Mouse (Mus musculus) lung, postnatal 0 days (tissue): ENCODE data around the gene Paqr9. TPM values are rescaled to one million over a fixed set of nuclear protein-coding genes. Genes with fewer than 3 reads are reported as not detected.

Source experiments
- ATAC-seq: fragments of 200-750 bp; cut with Nextera tagmentation; 2 replicates; pipeline ENCODE4 v1.8.0; 2017; ENCODE audit warnings: moderate library complexity
- DNase-seq: peaks from one replicate; pipeline ENCODE4 v3.0.0-alpha.2; 2016; ENCODE audit warnings: low spot score
- H3K27ac ChIP-seq: fragments of 300-500 bp; sonication (generic); 2 replicates; pipeline ENCODE4 v1.5.1; 2014; ENCODE audit warnings: antibody characterized with exemption, mild to moderate bottlenecking, low read length, mixed read lengths
- H3K27me3 ChIP-seq: fragments of 300-500 bp; sonication (generic); replicated peaks from 2 replicates; pipeline ENCODE4 v1.6.1; 2014; ENCODE audit warnings: low read length, mixed read lengths; ENCODE audit not compliant: insufficient read depth
- H3K36me3 ChIP-seq: fragments of 300-500 bp; sonication (generic); 2 replicates; pipeline ENCODE4 v1.6.1; 2014; ENCODE audit warnings: low read length, mixed read lengths; ENCODE audit not compliant: insufficient read depth
- H3K4me1 ChIP-seq: fragments of 300-500 bp; sonication (generic); 2 replicates; pipeline ENCODE4 v1.6.1; 2014; ENCODE audit warnings: antibody characterized with exemption, low read depth, low read length, mixed read lengths; ENCODE audit not compliant: insufficient read depth
- H3K4me2 ChIP-seq: fragments of 300-500 bp; sonication (generic); replicated peaks from 2 replicates; pipeline ENCODE4 v1.6.1; 2014; ENCODE audit warnings: low read depth, mild to moderate bottlenecking, low read length, moderate library complexity, mixed read lengths
- H3K4me3 ChIP-seq: fragments of 300-500 bp; sonication (generic); 2 replicates; pipeline ENCODE4 v1.5.1; 2014; ENCODE audit warnings: low read depth, low read length
- H3K9ac ChIP-seq: fragments of 300-500 bp; sonication (generic); replicated peaks from 2 replicates; pipeline ENCODE4 v1.6.1; 2014; ENCODE audit warnings: low read depth, mild to moderate bottlenecking
- H3K9me3 ChIP-seq: fragments of 300-500 bp; sonication (generic); 2 replicates; pipeline ENCODE4 v1.6.1; 2016; ENCODE audit warnings: low read length, mixed read lengths
- CTCF ChIP-seq: IDR thresholded peaks from 2 replicates; pipeline ENCODE4 v1.5.1; 2016; ENCODE audit warnings: antibody characterized with exemption, mild to moderate bottlenecking
- EP300 ChIP-seq: IDR thresholded peaks from 2 replicates; pipeline ENCODE4 v1.6.1; 2016; ENCODE audit warnings: antibody characterized with exemption, mild to moderate bottlenecking, control low read depth
- WGBS: fragments of 180-500 bp; shearing (Covaris S2); extraction: QIAGEN DNeasy Blood & Tissue Kit; methylation state at CpG from one replicate; pipeline ENCODE4 v1.1.7; 2014; 5-methylcytosine and 5-hydroxymethylcytosine counted together
- polyA plus RNA-seq: library from polyadenylated mRNA; unstranded; fragments of >200 nt; fragmentation: Nextera tagmentation; extraction: Ambion mirVana; gene quantifications from 2 replicates; pipeline ENCODE4 v1.2.1, GENCODE M21; 2015

Gene Paqr9
- polyA plus RNA-seq, 1 experiment from 2014 or later: 0.16 TPM

GRCm38 (mm10) chr9:95520563-95520962 lies 38.9 kb upstream of the Paqr9 start:
- H3K4me1 ChIP-seq: no peaks in the 10 kb centered on the region
- H3K27me3 ChIP-seq: no peaks in the 10 kb centered on the region
- DNase-seq: no peak
- WGBS: 53% methylated on average over 5 of the region's 5 CpGs
- H3K4me3 ChIP-seq: no peak overlapping the region
- H3K36me3 ChIP-seq: no peaks in the 10 kb centered on the region
- no peaks in the 10 kb centered on the region for H3K9me3 ChIP-seq
- TF ChIP-seq CTCF (no peak), EP300 (no peak)
- no peak overlapping the region for H3K27ac ChIP-seq
- H3K4me2 ChIP-seq: no peak overlapping the region
- H3K9ac ChIP-seq: no peak overlapping the region
- no peak for ATAC-seq

GRCm38 (mm10) chr9:95521031-95521430 lies 38.4 kb upstream of the Paqr9 start:
- no peak overlapping the region for H3K4me2 ChIP-seq
- ATAC-seq (no peak), DNase-seq (no peak)
- 75% methylated on average over 8 of the region's 8 CpGs for WGBS
- H3K27me3 ChIP-seq: no peaks in the 10 kb centered on the region
- no peak overlapping the region for H3K9ac ChIP-seq
- H3K9me3 ChIP-seq: no peaks in the 10 kb centered on the region
- no peak overlapping the region for H3K27ac ChIP-seq
- H3K36me3 ChIP-seq: no peaks in the 10 kb centered on the region
- H3K4me1 ChIP-seq: no peaks in the 10 kb centered on the region
- TF ChIP-seq CTCF: no peak
- TF ChIP-seq EP300: no peak
- H3K4me3 ChIP-seq: no peak overlapping the region

GRCm38 (mm10) chr9:95521566-95521965 lies 37.9 kb upstream of the Paqr9 start:
- no peak overlapping the region for H3K4me3 ChIP-seq
- WGBS: 36% methylated on average over 10 of the region's 10 CpGs
- DNase-seq (no peak), ATAC-seq (no peak)
- H3K4me1 ChIP-seq: no peaks in the 10 kb centered on the region
- no peak overlapping the region for H3K27ac ChIP-seq
- no peaks in the 10 kb centered on the region for H3K9me3 ChIP-seq
- no peaks in the 10 kb centered on the region for H3K27me3 ChIP-seq
- no peak overlapping the region for H3K4me2 ChIP-seq
- TF ChIP-seq CTCF (no peak), EP300 (no peak)
- H3K36me3 ChIP-seq: no peaks in the 10 kb centered on the region
- no peak overlapping the region for H3K9ac ChIP-seq

- TF ChIP-seq CTCF: no peak
- no peak for TF ChIP-seq EP300
- H3K4me3 ChIP-seq: no peak overlapping the region
- H3K27me3 ChIP-seq: no peaks in the 10 kb centered on the region
- H3K27ac ChIP-seq: no peak overlapping the region
- H3K9ac ChIP-seq: no peak overlapping the region
- no peaks in the 10 kb centered on the region for H3K4me1 ChIP-seq
- WGBS: 78% methylated on average over 2 of the region's 2 CpGs
- ATAC-seq (no peak), DNase-seq (no peak)
- no peak overlapping the region for H3K4me2 ChIP-seq
- H3K9me3 ChIP-seq: no peaks in the 10 kb centered on the region
- H3K36me3 ChIP-seq: no peaks in the 10 kb centered on the region
Measured at GRCm38 (mm10) chr9:95522561-95522960, 36.9 kb upstream of the Paqr9 start.

- Histone ChIP-seq H3K9ac (no peak overlapping the region), H3K27ac (no peak overlapping the region), H3K27me3 (no peaks in the 10 kb centered on the region), H3K4me2 (no peak overlapping the region), H3K36me3 (no peaks in the 10 kb centered on the region), H3K4me1 (no peaks in the 10 kb centered on the region), H3K9me3 (no peaks in the 10 kb centered on the region), H3K4me3 (no peak overlapping the region)
- DNase-seq (no peak), ATAC-seq (no peak)
- TF ChIP-seq EP300: no peak
- no peak for TF ChIP-seq CTCF
- WGBS: 77% methylated on average over 6 of the region's 6 CpGs
Measured at GRCm38 (mm10) chr9:95525376-95525775, 34.1 kb upstream of the Paqr9 start.

GRCm38 (mm10) chr9:95525961-95526360 lies 33.5 kb upstream of the Paqr9 start:
- 24% methylated on average over 2 of the region's 2 CpGs for WGBS
- Histone ChIP-seq H3K4me1 (no peaks in the 10 kb centered on the region), H3K27ac (no peak overlapping the region), H3K4me2 (no peak overlapping the region), H3K36me3 (no peaks in the 10 kb centered on the region), H3K4me3 (no peak overlapping the region), H3K27me3 (no peaks in the 10 kb centered on the region), H3K9ac (no peak overlapping the region), H3K9me3 (no peaks in the 10 kb centered on the region)
- TF ChIP-seq EP300: no peak
- peak; percentile 58 for TF ChIP-seq CTCF
- ATAC-seq: no peak
- peak; percentile 46 for DNase-seq

GRCm38 (mm10) chr9:95527676-95528075 lies 31.8 kb upstream of the Paqr9 start:
- no peak for TF ChIP-seq EP300
- TF ChIP-seq CTCF: no peak
- Histone ChIP-seq H3K9ac (no peak overlapping the region), H3K27ac (no peak overlapping the region), H3K36me3 (no peaks in the 10 kb centered on the region), H3K4me1 (no peaks in the 10 kb centered on the region), H3K4me3 (no peak overlapping the region), H3K4me2 (no peak overlapping the region), H3K27me3 (no peaks in the 10 kb centered on the region), H3K9me3 (no peaks in the 10 kb centered on the region)
- ATAC-seq (no peak), DNase-seq (no peak)
- 22% methylated on average over 2 of the region's 2 CpGs for WGBS
